Mouse (Mus musculus) ovary, postnatal 36 days (tissue): ENCODE measurements at regions not wholly inside any gene's neighbourhood (a gene's known extent, or its start where the extent isn't known, plus 50 kb on each side); places are given as distances from the start of the nearest gene placed in this dataset.

Experiments used
- DNase-seq: peaks from one replicate; pipeline ENCODE4 v3.0.0; 2022; ENCODE audit warnings: low spot score, mixed read lengths

- DNase-seq, result no peak
Observed at GRCm38 (mm10) chr3:149498765-149499164, 508.4 kb upstream of the Adgrl2 start.

GRCm38 (mm10) chr3:149496829-149497471 lies 506.6 kb upstream of the Adgrl2 start:
- DNase-seq, result no peak

- no peak for DNase-seq
Observed at GRCm38 (mm10) chr3:149496122-149496521, 505.8 kb upstream of the Adgrl2 start.

GRCm38 (mm10) chr3:149488147-149488546 lies 497.8 kb upstream of the Adgrl2 start:
- DNase-seq, result no peak

GRCm38 (mm10) chr3:149485406-149485805 lies 495.1 kb upstream of the Adgrl2 start:
- DNase-seq, result no peak

- no peak for DNase-seq
Observed at GRCm38 (mm10) chr3:149484319-149484718, 494.0 kb upstream of the Adgrl2 start.

GRCm38 (mm10) chr3:149476151-149476550 lies 485.8 kb upstream of the Adgrl2 start:
- DNase-seq, result no peak

- no peak for DNase-seq
Observed at GRCm38 (mm10) chr3:149466973-149467372, 476.6 kb upstream of the Adgrl2 start.

GRCm38 (mm10) chr3:149464603-149465002 lies 474.2 kb upstream of the Adgrl2 start:
- DNase-seq, result no peak

GRCm38 (mm10) chr3:149462121-149462541 lies 471.8 kb upstream of the Adgrl2 start:
- DNase-seq, result no peak

GRCm38 (mm10) chr3:149461613-149462012 lies 471.3 kb upstream of the Adgrl2 start:
- no peak for DNase-seq

- DNase-seq, result no peak
Observed at GRCm38 (mm10) chr3:149449376-149449775, 459.0 kb upstream of the Adgrl2 start.

- no peak for DNase-seq
Observed at GRCm38 (mm10) chr3:149445991-149446564, 455.7 kb upstream of the Adgrl2 start.

GRCm38 (mm10) chr3:149444854-149445577 lies 454.7 kb upstream of the Adgrl2 start:
- DNase-seq, result no peak

GRCm38 (mm10) chr3:149444377-149444776 lies 454.0 kb upstream of the Adgrl2 start:
- no peak for DNase-seq

- no peak for DNase-seq
Observed at GRCm38 (mm10) chr3:149441227-149441626, 450.9 kb upstream of the Adgrl2 start.

GRCm38 (mm10) chr3:149437763-149438162 lies 447.4 kb upstream of the Adgrl2 start:
- DNase-seq, result no peak

GRCm38 (mm10) chr3:149436944-149437343 lies 446.6 kb upstream of the Adgrl2 start:
- no peak for DNase-seq

- DNase-seq, result no peak
Observed at GRCm38 (mm10) chr3:149436420-149436819, 446.1 kb upstream of the Adgrl2 start.

- no peak for DNase-seq
Observed at GRCm38 (mm10) chr3:149431795-149432194, 441.4 kb upstream of the Adgrl2 start.

GRCm38 (mm10) chr3:149426023-149426759 lies 435.8 kb upstream of the Adgrl2 start:
- no peak for DNase-seq

- no peak for DNase-seq
Observed at GRCm38 (mm10) chr3:149424306-149424705, 434.0 kb upstream of the Adgrl2 start.

GRCm38 (mm10) chr3:149423491-149423890 lies 433.1 kb upstream of the Adgrl2 start:
- no peak for DNase-seq
